Mouse (Mus musculus): ENCODE results near the gene Usf2. TPM values are rescaled to one million over a fixed set of nuclear protein-coding genes. Genes with fewer than 3 reads are reported as not detected.

Usf2 gene
- polyA plus RNA-seq, 1 experiment from 2014 or later: 18.4 TPM

DNA sequence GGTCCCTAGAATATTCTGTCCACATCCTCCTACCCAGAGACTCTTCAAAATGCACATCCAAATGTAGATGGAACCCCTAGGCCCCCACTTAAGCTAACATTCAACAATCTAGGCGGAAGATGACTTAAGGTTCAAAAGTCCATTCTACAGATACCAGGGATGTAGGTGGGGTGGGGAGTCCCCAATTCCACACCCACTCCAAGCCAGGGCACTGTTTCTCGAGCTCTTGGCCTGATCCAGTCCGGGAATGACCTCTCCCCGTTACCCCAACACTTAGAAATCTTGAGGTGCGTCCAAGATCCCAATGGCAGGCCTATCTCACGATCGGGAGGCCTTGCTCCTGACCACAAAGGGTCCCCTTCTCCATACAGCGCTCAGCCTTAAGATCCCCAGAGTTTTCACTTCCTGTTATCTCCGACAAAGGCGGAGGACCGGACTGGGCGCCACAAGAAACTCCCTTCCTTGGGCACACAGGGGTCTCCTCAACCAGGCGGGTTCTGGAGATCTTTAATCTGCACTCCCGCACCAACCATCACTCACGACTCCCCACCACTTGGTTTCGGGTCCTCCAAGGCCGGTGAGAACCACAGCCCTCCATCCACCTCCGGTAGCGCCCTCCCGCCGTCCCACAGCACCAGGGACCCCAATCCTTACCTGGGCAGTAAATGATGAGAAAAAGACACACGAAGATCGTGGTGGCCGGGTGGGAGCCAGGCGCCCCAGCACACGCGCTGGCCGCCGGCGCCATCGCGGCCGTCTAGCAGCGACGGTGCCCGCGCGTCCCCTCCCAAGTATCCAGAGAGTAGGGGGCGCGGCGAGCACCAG lies 16.0 kb upstream of the Usf2 start:
- peak overlapping the region; percentile 79 for H3K4me2 ChIP-seq
- H3K4me1 ChIP-seq (replicated peaks): peaks cover 10% of the 10 kb centered on the region
- no peak overlapping the region for H3K27ac ChIP-seq (ENCODE audit: poor library complexity, severe bottlenecking)
- H3K27me3 ChIP-seq (replicated peaks): peaks cover 22% of the 10 kb centered on the region
- no peaks in the 10 kb centered on the region for H3K9me3 ChIP-seq (replicated peaks)
- ATAC-seq (ENCODE audit: insufficient number of reproducible peaks, low FRiP score): peak; percentile 9; the same call in 1 of the 2 replicates
- 5% methylated on average over 41 of the region's 41 CpGs for WGBS
- H3K36me3 ChIP-seq: no peaks in the 10 kb centered on the region
- H3K4me3 ChIP-seq: peak overlapping the region; percentile 50
- H3K9ac ChIP-seq: peak overlapping the region; percentile 64

DNA sequence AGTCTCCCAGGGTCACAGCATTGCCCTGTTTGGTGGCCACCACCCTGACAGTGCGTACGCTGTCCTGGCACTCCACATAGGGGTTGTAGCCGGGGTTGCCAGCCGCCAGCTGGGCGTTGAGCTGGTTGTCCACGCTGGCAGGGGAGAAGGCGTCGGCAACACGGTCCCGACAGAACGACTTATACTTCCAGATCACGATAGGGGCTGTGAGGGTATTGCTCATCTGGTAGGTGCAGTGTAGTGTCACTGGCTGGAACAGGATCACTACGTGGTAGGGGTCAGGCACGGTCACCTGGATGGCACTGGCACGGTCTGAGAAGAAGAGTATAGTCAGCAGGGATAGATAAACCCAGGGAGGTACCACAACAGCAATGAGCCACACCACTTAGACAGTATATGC lies 15.3 kb upstream of the Usf2 start:
- Histone ChIP-seq H3K9me3 (replicated peaks) (no peaks in the 10 kb centered on the region), H3K4me3 (no peak overlapping the region; the same call in 1 of the 2 replicates), H3K4me1 (replicated peaks) (peaks cover 10% of the 10 kb centered on the region), H3K36me3 (no peaks in the 10 kb centered on the region), H3K9ac (no peak overlapping the region), H3K4me2 (no peak overlapping the region), H3K27ac (ENCODE audit: poor library complexity, severe bottlenecking) (no peak overlapping the region), H3K27me3 (replicated peaks) (peaks cover 22% of the 10 kb centered on the region)
- ATAC-seq (ENCODE audit: insufficient number of reproducible peaks, low FRiP score): no peak
- 85% methylated on average over 15 of the region's 15 CpGs for WGBS

DNA sequence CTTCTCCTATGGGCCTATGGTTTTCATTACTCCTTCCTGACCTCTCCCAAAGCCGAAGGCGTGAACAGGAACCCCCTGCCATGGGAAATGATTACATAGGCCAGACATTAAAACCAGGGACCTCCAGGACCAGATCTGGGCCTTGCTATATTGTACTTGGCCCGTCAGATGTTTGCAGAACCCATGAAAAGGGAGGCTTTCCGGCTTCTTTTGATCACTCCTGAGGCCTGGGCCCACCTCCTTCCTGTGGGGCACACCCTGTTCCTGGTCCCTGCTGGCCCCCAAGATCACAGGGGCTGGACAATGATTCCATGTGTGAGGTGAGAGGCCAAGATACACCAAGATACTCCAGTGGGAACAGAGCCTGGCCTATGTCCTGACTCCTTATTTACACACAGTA lies 12.6 kb upstream of the Usf2 start:
- Histone ChIP-seq H3K36me3 (no peaks in the 10 kb centered on the region), H3K9ac (no peak overlapping the region), H3K27me3 (replicated peaks) (peaks cover 22% of the 10 kb centered on the region), H3K9me3 (replicated peaks) (no peaks in the 10 kb centered on the region), H3K4me3 (no peak overlapping the region), H3K4me2 (no peak overlapping the region), H3K4me1 (replicated peaks) (peaks cover 10% of the 10 kb centered on the region), H3K27ac (ENCODE audit: poor library complexity, severe bottlenecking) (no peak overlapping the region)
- peak; percentile 34 for ATAC-seq (ENCODE audit: insufficient number of reproducible peaks, low FRiP score)
- 71% methylated on average over 4 of the region's 4 CpGs for WGBS

DNA sequence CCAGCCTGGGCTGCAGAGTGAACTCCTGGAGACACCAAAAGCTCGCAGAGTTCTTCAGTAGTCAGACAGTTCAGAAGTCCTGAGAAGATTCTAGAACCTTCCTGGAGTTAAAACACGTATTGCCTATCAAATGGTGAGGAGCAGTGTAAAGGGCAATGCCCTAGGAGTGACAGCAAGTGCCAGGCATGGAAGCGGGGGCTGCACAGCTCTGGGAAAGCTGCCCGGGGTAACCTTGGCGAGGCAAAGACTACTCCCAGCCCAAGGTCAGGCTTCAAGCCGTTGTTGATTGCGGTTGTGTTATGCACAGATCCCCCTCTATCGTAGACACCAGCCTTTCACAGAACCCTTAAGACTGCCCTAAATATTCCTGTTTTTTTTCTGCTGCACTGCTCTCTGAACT lies 12.0 kb upstream of the Usf2 start:
- Histone ChIP-seq H3K4me3 (no peak overlapping the region), H3K4me2 (no peak overlapping the region), H3K9me3 (replicated peaks) (no peaks in the 10 kb centered on the region), H3K36me3 (no peaks in the 10 kb centered on the region), H3K4me1 (replicated peaks) (peaks cover 14% of the 10 kb centered on the region), H3K27ac (ENCODE audit: poor library complexity, severe bottlenecking) (no peak overlapping the region), H3K27me3 (replicated peaks) (peaks cover 21% of the 10 kb centered on the region), H3K9ac (no peak overlapping the region)
- no peak for ATAC-seq (ENCODE audit: insufficient number of reproducible peaks, low FRiP score)
- 86% methylated on average over 8 of the region's 8 CpGs for WGBS

DNA sequence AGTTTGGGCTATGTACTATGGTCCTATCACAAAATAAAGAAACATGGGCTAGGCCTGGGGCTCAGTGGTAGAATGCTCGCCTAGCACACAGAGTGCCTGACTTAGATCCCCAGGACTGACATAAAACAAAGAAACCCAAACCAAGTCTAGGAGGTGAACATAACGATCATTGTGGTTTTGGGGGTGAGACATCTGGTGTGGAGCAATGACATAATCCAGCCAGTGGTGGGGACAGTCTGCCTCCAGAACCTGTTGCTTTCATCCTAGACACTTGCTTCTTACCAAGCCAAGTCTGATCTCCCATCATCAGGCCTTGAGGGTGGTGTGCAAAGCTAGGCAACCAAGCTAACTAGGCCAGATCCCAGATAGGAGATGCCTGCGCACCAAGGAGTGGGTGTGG lies 10.1 kb upstream of the Usf2 start:
- no peaks in the 10 kb centered on the region for H3K9me3 ChIP-seq (replicated peaks)
- no peak overlapping the region for H3K27ac ChIP-seq (ENCODE audit: poor library complexity, severe bottlenecking)
- H3K4me3 ChIP-seq: no peak overlapping the region
- no peaks in the 10 kb centered on the region for H3K36me3 ChIP-seq
- no peak overlapping the region for H3K4me2 ChIP-seq
- peaks cover 11% of the 10 kb centered on the region for H3K4me1 ChIP-seq (replicated peaks)
- no peak for ATAC-seq (ENCODE audit: insufficient number of reproducible peaks, low FRiP score)
- H3K9ac ChIP-seq: no peak overlapping the region
- 77% methylated on average over 3 of the region's 3 CpGs for WGBS
- H3K27me3 ChIP-seq (replicated peaks): peaks cover 1% of the 10 kb centered on the region; the same call in 1 of the 2 replicates

DNA sequence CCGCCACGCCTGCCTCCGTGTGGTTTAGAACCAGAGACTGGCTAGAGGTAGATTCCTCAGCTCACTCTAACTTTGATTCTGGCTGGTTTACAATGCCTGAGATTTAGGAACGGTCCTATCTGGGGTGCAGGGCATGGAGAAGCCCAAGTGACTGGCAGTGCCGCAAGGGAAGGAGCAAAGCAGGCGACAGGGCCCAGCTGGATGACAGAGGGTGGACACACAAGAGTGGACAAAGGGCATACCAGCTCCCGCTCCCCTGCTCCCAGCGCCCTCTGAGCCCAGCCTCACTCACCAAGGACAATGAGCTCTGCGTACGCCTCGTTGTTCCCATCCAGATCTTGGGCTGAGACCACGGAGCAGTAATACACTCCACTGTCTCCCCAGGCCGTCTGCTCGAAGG lies 9.1 kb upstream of the Usf2 start:
- Histone ChIP-seq H3K27me3 (replicated peaks) (no peaks in the 10 kb centered on the region), H3K4me1 (replicated peaks) (peaks cover 11% of the 10 kb centered on the region), H3K4me3 (no peak overlapping the region), H3K9ac (no peak overlapping the region), H3K36me3 (no peaks in the 10 kb centered on the region), H3K27ac (ENCODE audit: poor library complexity, severe bottlenecking) (no peak overlapping the region), H3K9me3 (replicated peaks) (no peaks in the 10 kb centered on the region), H3K4me2 (no peak overlapping the region)
- WGBS: 88% methylated on average over 14 of the region's 14 CpGs
- no peak for ATAC-seq (ENCODE audit: insufficient number of reproducible peaks, low FRiP score)

DNA sequence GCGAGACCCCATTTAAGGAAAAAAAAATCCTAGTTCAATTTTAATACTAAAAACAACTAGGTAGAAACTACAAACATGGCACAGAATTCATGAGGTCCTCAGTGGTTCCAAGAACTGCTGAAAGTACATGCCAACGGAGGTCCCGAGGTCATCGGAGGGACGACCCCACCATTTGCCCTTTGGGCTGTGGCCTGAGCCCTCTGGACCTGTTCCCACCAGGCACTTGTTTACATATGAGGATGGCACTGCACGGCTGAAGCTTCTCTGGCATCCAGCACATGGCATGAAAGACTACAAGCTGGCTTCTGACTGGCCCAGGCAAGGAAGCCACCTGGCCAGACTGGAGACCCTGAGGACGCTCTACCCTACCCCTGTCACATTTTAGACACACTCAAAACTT lies 7.8 kb upstream of the Usf2 start:
- Histone ChIP-seq H3K9me3 (replicated peaks) (no peaks in the 10 kb centered on the region), H3K4me3 (no peak overlapping the region), H3K4me2 (no peak overlapping the region), H3K9ac (no peak overlapping the region), H3K4me1 (replicated peaks) (peaks cover 11% of the 10 kb centered on the region), H3K36me3 (no peaks in the 10 kb centered on the region), H3K27ac (ENCODE audit: poor library complexity, severe bottlenecking) (no peak overlapping the region), H3K27me3 (replicated peaks) (no peaks in the 10 kb centered on the region)
- ATAC-seq (ENCODE audit: insufficient number of reproducible peaks, low FRiP score): no peak
- WGBS: 87% methylated on average over 7 of the region's 7 CpGs

DNA sequence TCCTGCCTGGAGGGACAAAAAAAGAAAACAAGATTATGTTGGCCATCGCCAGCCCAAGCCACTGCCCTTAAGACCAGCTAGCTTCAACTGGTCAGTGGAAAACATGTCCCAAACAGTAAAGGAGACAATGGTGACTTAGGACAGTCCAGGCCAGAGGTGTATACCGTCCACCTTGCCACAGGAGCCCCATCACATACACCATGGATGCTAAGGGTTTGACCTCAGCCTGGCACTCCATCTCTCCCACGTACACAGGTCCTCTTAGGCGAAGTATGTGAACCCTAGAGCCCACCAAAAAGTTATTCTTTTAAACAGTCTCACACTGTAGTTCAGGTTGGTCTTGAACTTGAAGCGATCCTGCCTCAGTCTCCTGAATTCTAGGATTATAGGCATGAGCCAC lies 6.3 kb upstream of the Usf2 start:
- 87% methylated on average over 5 of the region's 5 CpGs for WGBS
- no peak for ATAC-seq (ENCODE audit: insufficient number of reproducible peaks, low FRiP score)
- Histone ChIP-seq H3K27me3 (replicated peaks) (no peaks in the 10 kb centered on the region), H3K4me3 (no peak overlapping the region), H3K27ac (ENCODE audit: poor library complexity, severe bottlenecking) (no peak overlapping the region), H3K36me3 (peaks cover 11% of the 10 kb centered on the region), H3K4me2 (no peak overlapping the region), H3K9me3 (replicated peaks) (no peaks in the 10 kb centered on the region), H3K4me1 (replicated peaks) (peaks cover 19% of the 10 kb centered on the region), H3K9ac (no peak overlapping the region)

DNA sequence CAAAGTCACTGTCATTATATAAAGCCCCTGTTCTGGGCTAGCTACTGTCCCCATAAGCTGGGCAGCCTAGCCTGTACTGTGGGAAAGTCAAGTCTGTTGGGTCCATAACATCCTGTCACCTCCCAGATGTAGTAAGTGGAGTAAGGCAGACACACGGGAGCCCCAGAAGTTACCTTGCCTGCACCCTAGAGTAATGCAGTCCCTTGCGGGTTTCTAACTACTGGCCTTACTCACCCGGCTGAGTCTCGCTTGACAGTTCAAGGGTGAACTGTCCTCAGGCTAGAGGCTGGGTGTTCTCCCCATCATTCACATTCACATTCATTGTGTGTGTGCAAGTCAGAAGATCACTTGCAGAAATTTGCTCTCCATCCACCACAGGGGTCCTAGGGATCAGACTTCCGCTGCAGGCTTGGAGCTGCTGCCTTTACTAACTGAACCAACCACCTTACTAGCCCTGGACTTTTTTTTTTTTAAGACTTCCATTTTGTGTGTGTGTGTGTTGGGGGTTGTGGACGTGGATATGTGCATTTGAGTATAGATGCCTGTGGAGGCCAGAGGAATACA lies 3.3 kb upstream of the Usf2 start:
- WGBS: 87% methylated on average over 6 of the region's 6 CpGs
- no peaks in the 10 kb centered on the region for H3K9me3 ChIP-seq (replicated peaks)
- no peak for ATAC-seq (ENCODE audit: insufficient number of reproducible peaks, low FRiP score)

DNA sequence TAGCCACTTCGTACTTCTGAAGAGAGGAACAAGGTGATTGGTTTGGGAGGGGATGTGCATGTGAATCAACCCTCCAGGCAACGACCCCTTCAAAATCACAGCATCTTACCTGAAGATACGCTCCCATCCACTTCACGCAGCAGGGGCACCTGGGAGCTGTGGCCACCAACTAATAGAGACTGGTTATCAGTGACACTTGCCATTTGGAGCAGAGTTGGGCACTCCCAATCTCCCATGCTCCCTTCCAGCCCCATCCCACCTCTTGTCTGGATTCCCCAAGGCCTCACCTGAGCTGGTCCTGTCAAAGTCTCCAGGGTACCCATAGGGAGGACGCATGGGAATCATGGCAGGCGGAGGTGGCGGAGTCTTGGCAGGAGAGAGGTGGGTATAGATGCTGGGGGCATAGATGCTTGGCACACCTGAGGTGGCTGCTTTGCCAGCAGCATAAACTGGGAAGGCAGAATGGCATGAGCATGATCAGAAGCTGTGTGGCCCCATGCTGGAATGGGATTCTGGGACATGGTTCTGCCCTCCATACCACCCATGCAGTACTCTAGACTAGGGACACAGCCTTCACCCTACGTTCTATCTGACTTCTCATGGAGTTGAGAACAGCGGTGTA lies 2.4 kb upstream of the Usf2 start:
- ATAC-seq (ENCODE audit: insufficient number of reproducible peaks, low FRiP score): no peak
- H3K27me3 ChIP-seq (replicated peaks): no peaks in the 10 kb centered on the region
- no peak overlapping the region for H3K9ac ChIP-seq
- 96% methylated on average over 9 of the region's 9 CpGs for WGBS
- peaks cover 29% of the 10 kb centered on the region for H3K4me1 ChIP-seq (replicated peaks)
- H3K27ac ChIP-seq (ENCODE audit: poor library complexity, severe bottlenecking): no peak overlapping the region
- H3K4me2 ChIP-seq: no peak overlapping the region
- no peaks in the 10 kb centered on the region for H3K9me3 ChIP-seq (replicated peaks)
- H3K36me3 ChIP-seq: peaks cover 24% of the 10 kb centered on the region
- H3K4me3 ChIP-seq: no peak overlapping the region

More for the DNA sequence above, 3.3 kb upstream of the Usf2 start:
- H3K27me3 ChIP-seq (replicated peaks): no peaks in the 10 kb centered on the region
- peaks cover 15% of the 10 kb centered on the region for H3K36me3 ChIP-seq
- H3K9ac ChIP-seq: no peak overlapping the region
- H3K27ac ChIP-seq (ENCODE audit: poor library complexity, severe bottlenecking): no peak overlapping the region
- H3K4me3 ChIP-seq: no peak overlapping the region
- H3K4me2 ChIP-seq: no peak overlapping the region
- H3K4me1 ChIP-seq (replicated peaks): peaks cover 29% of the 10 kb centered on the region

DNA sequence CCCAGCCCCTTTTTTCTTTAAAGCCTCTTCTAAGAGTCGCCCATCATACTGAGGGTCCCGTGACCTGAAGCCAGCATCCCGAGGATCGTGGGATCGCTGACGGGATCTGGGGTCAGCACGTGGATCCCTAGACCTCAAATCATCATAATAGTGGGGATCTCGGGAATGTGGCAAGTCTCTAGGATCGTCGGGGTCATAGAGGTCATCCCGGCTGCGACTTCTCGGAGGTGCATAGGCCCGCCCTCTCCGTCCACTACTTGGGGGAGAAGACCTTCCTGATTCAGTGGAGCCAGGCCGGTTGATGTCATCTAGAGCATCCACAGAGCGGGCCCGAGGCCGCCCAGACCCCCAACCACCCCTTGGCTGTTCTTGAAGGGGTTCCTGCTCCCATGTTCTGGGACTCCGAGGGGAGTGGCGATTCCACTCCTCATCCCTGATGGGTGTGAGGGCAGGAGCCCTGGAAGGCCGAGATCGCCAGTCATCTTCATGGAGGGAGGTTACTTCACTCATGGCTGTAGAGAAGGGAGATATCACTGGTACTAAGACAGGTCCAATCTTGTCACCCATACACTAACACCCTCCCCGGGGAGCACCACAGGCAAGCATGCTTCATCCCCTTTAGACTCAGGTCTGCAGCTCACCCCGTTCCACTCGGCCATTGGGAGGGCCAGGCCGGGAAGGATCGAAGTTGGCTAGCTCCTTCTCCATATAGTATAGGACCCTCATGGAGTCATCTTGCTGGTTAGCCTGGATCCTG lies 1.7 kb upstream of the Usf2 start:
- ATAC-seq (ENCODE audit: insufficient number of reproducible peaks, low FRiP score): no peak
- H3K27me3 ChIP-seq (replicated peaks): no peaks in the 10 kb centered on the region
- 77% methylated on average over 28 of the region's 28 CpGs for WGBS

More for the DNA sequence above, 1.7 kb upstream of the Usf2 start:
- Histone ChIP-seq H3K9me3 (replicated peaks) (no peaks in the 10 kb centered on the region), H3K4me3 (peak overlapping the region; percentile 97), H3K4me2 (peak overlapping the region; percentile 89), H3K27ac (ENCODE audit: poor library complexity, severe bottlenecking) (peak overlapping the region; percentile 98), H3K9ac (peak overlapping the region; percentile 100), H3K4me1 (replicated peaks) (peaks cover 25% of the 10 kb centered on the region), H3K36me3 (peaks cover 31% of the 10 kb centered on the region)

All from heart, embryonic 12.5 days (tissue).